Mouse (Mus musculus): Measurements from ENCODE around the gene Fastkd3.

Fastkd3 gene

GRCm38 (mm10) chr13:68607652-68608405, 25.8 kb downstream of the Fastkd3 start:
- no peak for DNase-seq (ENCODE audit: low read depth)

GRCm38 (mm10) chr13:68622792-68623191, 40.8 kb downstream of the Fastkd3 start:
- no peak for DNase-seq (ENCODE audit: low read depth)

- no peak for DNase-seq (ENCODE audit: low read depth)
Observed at GRCm38 (mm10) chr13:68627041-68627440, 45.0 kb downstream of the Fastkd3 start.

Data from c-Kit-positive CD71-positive TER-119-negative erythroid progenitor cells, embryonic 14.5 days (primary cell).